13 mouse cellular contexts compared by ENCODE assay signal in genomic region chr2:164455421-164456190, GRCm38 (mm10). TPM values are rescaled to one million over a fixed set of nuclear protein-coding genes. Genes with fewer than 3 reads are reported as not detected.
DNase-seq lines count a peak whose midpoint lies in the region; ATAC-seq and TF ChIP-seq lines count a peak whose summit lies in the region.
"Had no signal": no experiment of that assay in that cellular context is flagged by ENCODE, and none has a peak within 500 bp of the region (broad histone marks: within the 10 kb centered on the region; RNA-seq: fewer than 3 reads in every experiment).

No protein-coding gene starts in this region.

- DNase-seq in layer of hippocampus, adult 2 months (ENCODE audit: low spot score in 2 of 2), result no peak
- DNase-seq in layer of hippocampus, postnatal 10 days (ENCODE audit: low spot score in 2 of 2), result no peak
- DNase-seq in gastrocnemius, adult 2 months, result peak; percentile 75
- no peak for DNase-seq in neural tube, embryonic 10.5 days (ENCODE audit: extremely low spot score, low spot score)
- no peak for DNase-seq in midbrain, postnatal 0 days (ENCODE audit: low spot score)
- DNase-seq in embryo, embryonic 10.5 days (ENCODE audit: low spot score), result no peak
- DNase-seq: cerebellum, postnatal 14 days had no signal

- TF ChIP-seq CTCF in layer of hippocampus, adult 2 months (conservative IDR thresholded peaks at IDR 0.05), result no peak
- no peak for TF ChIP-seq CTCF in gastrocnemius, adult 2 months (IDR thresholded peaks at IDR 0.05)
- TF ChIP-seq CTCF in midbrain, postnatal 0 days (IDR thresholded peaks at IDR 0.05), result no peak

- H3K27me3 ChIP-seq in kidney, embryonic 16.5 days (ENCODE audit: insufficient read depth, low read length), result no peaks in the 10 kb centered on the region
- H3K27me3 ChIP-seq in stomach, embryonic 16.5 days (ENCODE audit: control insufficient read depth, insufficient read depth, low read length), result no peaks in the 10 kb centered on the region
- no peaks in the 10 kb centered on the region for H3K27me3 ChIP-seq in midbrain, postnatal 0 days (ENCODE audit: insufficient read depth, low read length)
- H3K27me3 ChIP-seq: neural tube, embryonic 13.5 days had no signal

- H3K9me3 ChIP-seq in kidney, embryonic 16.5 days (ENCODE audit: low read length), result no peaks in the 10 kb centered on the region
- H3K9me3 ChIP-seq in stomach, embryonic 16.5 days (replicated peaks; ENCODE audit: control insufficient read depth, low read length), result no peaks in the 10 kb centered on the region
- no peaks in the 10 kb centered on the region for H3K9me3 ChIP-seq in midbrain, postnatal 0 days (ENCODE audit: low read length)
- H3K9me3 ChIP-seq: neural tube, embryonic 13.5 days had no signal

- H3K4me3 ChIP-seq in layer of hippocampus, adult 2 months, result no peak overlapping the region
- no peak overlapping the region for H3K4me3 ChIP-seq in gastrocnemius, adult 2 months
- H3K4me3 ChIP-seq in kidney, embryonic 16.5 days (ENCODE audit: low read length), result no peak overlapping the region
- H3K4me3 ChIP-seq in stomach, embryonic 16.5 days (replicated peaks; ENCODE audit: low read length), result no peak overlapping the region
- no peak overlapping the region for H3K4me3 ChIP-seq in midbrain, postnatal 0 days (ENCODE audit: low read depth, low read length)
- H3K4me3 ChIP-seq: neural tube, embryonic 13.5 days had no signal

- H3K9ac ChIP-seq in kidney, embryonic 16.5 days (replicated peaks; ENCODE audit: low read length), result no peak overlapping the region
- H3K9ac ChIP-seq in stomach, embryonic 16.5 days (ENCODE audit: low read length), result no peak overlapping the region
- no peak overlapping the region for H3K9ac ChIP-seq in midbrain, postnatal 0 days (replicated peaks; ENCODE audit: low read length, poor library complexity, severe bottlenecking)

- H3K4me1 ChIP-seq in kidney, embryonic 16.5 days (ENCODE audit: insufficient read depth, low read length), result peaks cover 40% of the 10 kb centered on the region
- peaks cover 26% of the 10 kb centered on the region for H3K4me1 ChIP-seq in stomach, embryonic 16.5 days (ENCODE audit: control insufficient read depth, insufficient read depth, low read length)
- no peaks in the 10 kb centered on the region for H3K4me1 ChIP-seq in midbrain, postnatal 0 days (ENCODE audit: insufficient read depth, low read length)

- no peaks in the 10 kb centered on the region for H3K36me3 ChIP-seq in kidney, embryonic 16.5 days (ENCODE audit: insufficient read depth, low read length)
- no peaks in the 10 kb centered on the region for H3K36me3 ChIP-seq in stomach, embryonic 16.5 days (ENCODE audit: control insufficient read depth, insufficient read depth, low read length)
- H3K36me3 ChIP-seq in midbrain, postnatal 0 days (ENCODE audit: insufficient read depth, low read length), result no peaks in the 10 kb centered on the region
- H3K36me3 ChIP-seq: neural tube, embryonic 13.5 days had no signal

- 48% methylated on average over 6 of the region's 6 CpGs for WGBS in kidney, embryonic 16.5 days
- WGBS in stomach, embryonic 16.5 days, result 60% methylated on average over 6 of the region's 6 CpGs
- 65% methylated on average over 6 of the region's 6 CpGs for WGBS in midbrain, postnatal 0 days

- H3K4me2 ChIP-seq in kidney, embryonic 16.5 days (replicated peaks; ENCODE audit: low read depth, low read length), result no peak overlapping the region
- no peak overlapping the region for H3K4me2 ChIP-seq in stomach, embryonic 16.5 days (ENCODE audit: low read depth, low read length)
- no peak overlapping the region for H3K4me2 ChIP-seq in midbrain, postnatal 0 days (ENCODE audit: low read depth, low read length, poor library complexity, severe bottlenecking)

- no peak for ATAC-seq in kidney, embryonic 16.5 days (ENCODE audit: low FRiP score, low TSS enrichment)
- no peak for ATAC-seq in stomach, embryonic 16.5 days (ENCODE audit: insufficient read depth, low FRiP score)
- no peak for ATAC-seq in midbrain, postnatal 0 days (ENCODE audit: low FRiP score)
- ATAC-seq: hindbrain, embryonic 16.5 days had no signal

- intact Hi-C loops in gastrocnemius, adult 2 months (cut with DNase I), result loop anchor here (2.0 kb wide), 1 partner anchor 15 kb away; no protein-coding TSS in a partner anchor

- peak overlapping the region; percentile 9; the same call in 1 of the 2 replicates for H3K27ac ChIP-seq in layer of hippocampus, adult 2 months
- peak overlapping the region; percentile 85 for H3K27ac ChIP-seq in gastrocnemius, adult 2 months
- H3K27ac ChIP-seq in kidney, embryonic 16.5 days (ENCODE audit: low read length), result peak overlapping the region; percentile 92
- peak overlapping the region; percentile 92 for H3K27ac ChIP-seq in stomach, embryonic 16.5 days (ENCODE audit: low read length)
- H3K27ac ChIP-seq in midbrain, postnatal 0 days (ENCODE audit: low read depth, low read length), result no peak overlapping the region
- H3K27ac ChIP-seq: neural tube, embryonic 13.5 days had no signal

RNA-seq across cellular contexts. Expression of gene Sys1, which starts 1.2 kb away (rescaled TPM):
- total RNA-seq in layer of hippocampus, adult 2 months (2021), result 10 to 100 TPM; 40.8 to 41.0 TPM
- total RNA-seq in layer of hippocampus, postnatal 10 days (2021), result 10 to 100 TPM; 43.9 to 45.8 TPM
- total RNA-seq in gastrocnemius, adult 2 months (2021), result 10 to 100 TPM; 21.7 to 24.7 TPM
- polyA plus RNA-seq in kidney, embryonic 16.5 days (2015; fragmentation: Nextera tagmentation; extraction: Ambion mirVana), result 65.9 and 67.0 TPM in 2 replicates
- polyA plus RNA-seq in stomach, embryonic 16.5 days (2015; fragmentation: Nextera tagmentation; extraction: Ambion mirVana), result 48.1 and 49.4 TPM in 2 replicates
- total RNA-seq in midbrain, postnatal 0 days (2014; rRNA removed), result 194 and 206 TPM in 2 replicates
- polyA plus RNA-seq in midbrain, postnatal 0 days (2015; fragmentation: Nextera tagmentation; extraction: Ambion mirVana), result 103 and 108 TPM in 2 replicates

RNA-seq across cellular contexts. Expression of gene Gm20458, which starts 5.2 kb away (rescaled TPM):
- 1 to 10 TPM; 6.2 to 6.9 TPM for total RNA-seq in layer of hippocampus, adult 2 months (2021)
- total RNA-seq in layer of hippocampus, postnatal 10 days (2021), result 10 to 100 TPM in 1 of 2 experiments, 1 to 10 TPM in 1; 4.1 to 17.9 TPM
- 1 to 10 TPM; 7.6 to 9.4 TPM for total RNA-seq in gastrocnemius, adult 2 months (2021)
- polyA plus RNA-seq in kidney, embryonic 16.5 days (2015; fragmentation: Nextera tagmentation; extraction: Ambion mirVana), result 8.1 and 14.0 TPM in 2 replicates
- polyA plus RNA-seq in stomach, embryonic 16.5 days (2015; fragmentation: Nextera tagmentation; extraction: Ambion mirVana), result 17.2 and 19.2 TPM in 2 replicates
- 4.7 and 15.0 TPM in 2 replicates for total RNA-seq in midbrain, postnatal 0 days (2014; rRNA removed)
- 6.9 and 7.2 TPM in 2 replicates for polyA plus RNA-seq in midbrain, postnatal 0 days (2015; fragmentation: Nextera tagmentation; extraction: Ambion mirVana)

RNA-seq across cellular contexts. Expression of gene Sdc4, which starts 11.9 kb away (rescaled TPM):
- 100 to 1,000 TPM; 122 to 137 TPM for total RNA-seq in layer of hippocampus, adult 2 months (2021)
- 10 to 100 TPM; 74.2 to 83.4 TPM for total RNA-seq in layer of hippocampus, postnatal 10 days (2021)
- 10 to 100 TPM; 39.8 to 95.4 TPM for total RNA-seq in gastrocnemius, adult 2 months (2021)
- polyA plus RNA-seq in kidney, embryonic 16.5 days (2015; fragmentation: Nextera tagmentation; extraction: Ambion mirVana), result 204 and 209 TPM in 2 replicates
- 150 and 173 TPM in 2 replicates for polyA plus RNA-seq in stomach, embryonic 16.5 days (2015; fragmentation: Nextera tagmentation; extraction: Ambion mirVana)
- 13.8 and 20.3 TPM in 2 replicates for total RNA-seq in midbrain, postnatal 0 days (2014; rRNA removed)
- 18.3 and 19.3 TPM in 2 replicates for polyA plus RNA-seq in midbrain, postnatal 0 days (2015; fragmentation: Nextera tagmentation; extraction: Ambion mirVana)
- total RNA-seq: MEL had no signal

RNA-seq across cellular contexts. Expression of gene Trp53tg5, which starts 17.9 kb away (rescaled TPM):
- total RNA-seq in layer of hippocampus, adult 2 months (2021), result not detected
- not detected for total RNA-seq in layer of hippocampus, postnatal 10 days (2021)
- not detected for total RNA-seq in gastrocnemius, adult 2 months (2021)
- polyA plus RNA-seq in kidney, embryonic 16.5 days (2015; fragmentation: Nextera tagmentation; extraction: Ambion mirVana), result not detected in 2 replicates
- not detected in 2 replicates for polyA plus RNA-seq in stomach, embryonic 16.5 days (2015; fragmentation: Nextera tagmentation; extraction: Ambion mirVana)
- total RNA-seq in midbrain, postnatal 0 days (2014; rRNA removed), result not detected in 2 replicates
- polyA plus RNA-seq in midbrain, postnatal 0 days (2015; fragmentation: Nextera tagmentation; extraction: Ambion mirVana), result not detected in 2 replicates
- total RNA-seq: MEL had no signal
- polyA plus RNA-seq: hindbrain, embryonic 16.5 days; limb, embryonic 14.5 days; neural tube, embryonic 13.5 days had no signal

RNA-seq across cellular contexts. Expression of gene Dbndd2, which starts 30.3 kb away (rescaled TPM):
- total RNA-seq in layer of hippocampus, adult 2 months (2021), result 100 to 1,000 TPM; 111 to 112 TPM
- total RNA-seq in layer of hippocampus, postnatal 10 days (2021), result 10 to 100 TPM; 58.9 to 61.0 TPM
- 10 to 100 TPM; 12.9 to 25.5 TPM for total RNA-seq in gastrocnemius, adult 2 months (2021)
- 12.6 and 18.2 TPM in 2 replicates for polyA plus RNA-seq in kidney, embryonic 16.5 days (2015; fragmentation: Nextera tagmentation; extraction: Ambion mirVana)
- polyA plus RNA-seq in stomach, embryonic 16.5 days (2015; fragmentation: Nextera tagmentation; extraction: Ambion mirVana), result 12.1 and 21.3 TPM in 2 replicates
- 21.1 and 26.7 TPM in 2 replicates for total RNA-seq in midbrain, postnatal 0 days (2014; rRNA removed)
- 24.8 and 25.4 TPM in 2 replicates for polyA plus RNA-seq in midbrain, postnatal 0 days (2015; fragmentation: Nextera tagmentation; extraction: Ambion mirVana)
